Mouse (Mus musculus) limb, embryonic 15.5 days (tissue): ENCODE data around the gene A1bg. TPM values are rescaled to one million over a fixed set of nuclear protein-coding genes. Genes with fewer than 3 reads are reported as not detected.

Experiments
- ATAC-seq: fragments of 200-750 bp; cut with Nextera tagmentation; 2 replicates; pipeline ENCODE4 v1.8.0; 2017; ENCODE audit warnings: low read depth, moderate TSS enrichment; ENCODE audit not compliant: insufficient number of reproducible peaks, low FRiP score, low TSS enrichment
- H3K27ac ChIP-seq: fragments of 300-500 bp; sonication (generic); 2 replicates; pipeline ENCODE4 v1.5.1; 2015; ENCODE audit warnings: moderate library complexity, mild to moderate bottlenecking, inconsistent platforms
- H3K27me3 ChIP-seq: fragments of 300-500 bp; sonication (generic); 2 replicates; pipeline ENCODE4 v1.6.1; 2015; ENCODE audit warnings: inconsistent platforms
- H3K36me3 ChIP-seq: fragments of 300-500 bp; sonication (generic); 2 replicates; pipeline ENCODE4 v1.6.1; 2015; ENCODE audit warnings: inconsistent platforms
- H3K4me1 ChIP-seq: fragments of 300-500 bp; sonication (generic); 2 replicates; pipeline ENCODE4 v1.6.1; 2015; ENCODE audit warnings: inconsistent platforms
- H3K4me2 ChIP-seq: fragments of 300-500 bp; sonication (generic); 2 replicates; pipeline ENCODE4 v1.6.1; 2015; ENCODE audit warnings: mild to moderate bottlenecking, inconsistent platforms
- H3K4me3 ChIP-seq: fragments of 300-500 bp; sonication (generic); 2 replicates; pipeline ENCODE4 v1.5.1; 2015; ENCODE audit warnings: mild to moderate bottlenecking, inconsistent platforms
- H3K9ac ChIP-seq: fragments of 300-500 bp; sonication (generic); 2 replicates; pipeline ENCODE4 v1.6.1; 2015; ENCODE audit warnings: inconsistent platforms
- H3K9me3 ChIP-seq: fragments of 300-500 bp; sonication (generic); 2 replicates; pipeline ENCODE4 v1.6.1; 2016; ENCODE audit warnings: inconsistent platforms
- WGBS: fragments of 180-500 bp; shearing (Covaris S2); methylation state at CpG from one replicate; pipeline ENCODE4 v1.1.7; 2015; 5-methylcytosine and 5-hydroxymethylcytosine counted together
- polyA plus RNA-seq: library from polyadenylated mRNA; unstranded; fragments of >200 nt; fragmentation: Nextera tagmentation; extraction: Ambion mirVana; gene quantifications from 2 replicates; pipeline ENCODE4 v1.2.1, GENCODE M21; 2015

A1bg gene
- not detected in 2 replicates for polyA plus RNA-seq

DNA sequence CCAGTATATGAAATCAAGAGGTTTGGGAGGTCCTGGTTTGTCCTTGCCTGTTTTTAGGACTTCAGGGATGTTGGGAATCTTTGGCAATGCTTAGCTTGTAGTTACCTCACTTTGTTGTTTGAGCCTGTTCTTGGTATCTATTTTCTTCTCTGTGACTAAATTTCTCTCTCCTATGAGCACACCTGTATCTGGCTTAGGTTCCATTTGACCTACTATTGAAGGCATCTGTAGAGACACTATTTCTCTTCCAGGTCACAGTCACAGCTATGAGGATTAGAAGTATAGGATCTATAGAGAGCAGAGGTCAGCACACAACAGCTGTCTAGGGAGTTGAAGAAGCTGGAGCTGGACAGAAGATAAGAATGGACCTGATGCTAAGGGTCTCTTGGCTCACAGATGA lies at the start of gene A1bg:
TSS of gene A1bg (minus strand) at position 101 of the 400 bp plus-strand sequence.
- Histone ChIP-seq H3K9me3 (no peaks in the 10 kb centered on the region), H3K4me1 (no peaks in the 10 kb centered on the region), H3K9ac (no peak within 1 kb of the TSS), H3K4me3 (no peak within 1 kb of the TSS), H3K4me2 (no peak within 1 kb of the TSS), H3K36me3 (no peaks in the 10 kb centered on the region), H3K27ac (no peak within 1 kb of the TSS), H3K27me3 (no peaks in the 10 kb centered on the region)
- no peak for ATAC-seq

DNA sequence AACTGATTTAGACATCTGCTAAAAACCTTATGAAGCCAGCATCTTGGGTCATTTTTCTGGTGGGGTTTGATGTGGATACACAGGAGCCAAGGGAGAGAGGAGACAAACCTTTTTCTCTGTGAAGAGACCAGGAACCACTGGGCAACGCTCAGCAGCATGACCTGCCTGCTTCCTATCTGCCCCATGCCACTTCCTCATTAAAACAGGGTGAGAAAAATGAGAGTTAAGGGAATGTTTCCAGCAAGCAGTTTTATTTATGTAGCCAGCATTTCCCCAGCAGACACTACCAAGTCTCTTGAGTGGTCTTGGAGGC lies 45.7 kb upstream of the A1bg start:
- ATAC-seq: no peak
- no peaks in the 10 kb centered on the region for H3K9me3 ChIP-seq
- 63% methylated on average over 1 of the region's 1 CpGs for WGBS
- H3K36me3 ChIP-seq: no peaks in the 10 kb centered on the region
- no peak overlapping the region for H3K27ac ChIP-seq
- peaks cover 3% of the 10 kb centered on the region; the same call in 1 of the 2 replicates for H3K4me1 ChIP-seq
- H3K27me3 ChIP-seq: no peaks in the 10 kb centered on the region
- no peak overlapping the region for H3K4me3 ChIP-seq
- no peak overlapping the region for H3K9ac ChIP-seq
- H3K4me2 ChIP-seq: no peak overlapping the region

DNA sequence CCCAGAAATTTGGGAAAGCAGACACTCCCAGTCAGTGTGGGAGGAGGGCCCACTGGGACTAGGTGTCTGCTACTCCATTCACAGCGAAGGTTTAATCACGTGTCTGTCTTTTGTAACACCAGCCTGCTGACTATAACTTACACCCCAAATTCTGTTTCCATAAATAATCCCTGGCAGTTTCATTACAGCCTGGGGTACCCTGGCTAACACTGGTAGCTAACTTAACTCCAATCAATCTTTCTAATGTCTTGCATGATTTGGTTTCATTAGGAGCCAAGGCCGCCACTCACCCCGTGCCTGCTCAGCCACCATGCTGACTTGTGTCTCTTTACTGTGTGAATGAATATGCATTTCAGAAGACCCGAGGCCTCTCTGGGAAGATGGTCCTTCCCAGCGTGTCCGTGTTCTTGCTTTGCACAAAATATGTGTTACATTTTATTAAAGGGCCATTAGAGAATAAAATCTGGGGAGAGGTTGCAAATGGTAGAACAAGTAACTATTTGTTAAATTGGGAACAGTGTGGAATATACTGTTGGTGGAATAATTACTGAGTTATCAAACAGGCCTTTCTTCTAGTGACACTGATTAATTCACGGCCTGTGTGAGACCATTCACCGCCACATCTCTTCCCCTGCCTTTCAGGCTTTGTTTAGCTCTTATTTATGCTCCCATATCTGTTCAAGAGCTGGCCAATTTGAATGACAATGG lies 45.2 kb upstream of the A1bg start:
- peaks cover 3% of the 10 kb centered on the region; the same call in 1 of the 2 replicates for H3K4me1 ChIP-seq
- no peak overlapping the region for H3K4me3 ChIP-seq
- no peak for ATAC-seq
- H3K4me2 ChIP-seq: no peak overlapping the region
- no peaks in the 10 kb centered on the region for H3K9me3 ChIP-seq
- no peaks in the 10 kb centered on the region for H3K36me3 ChIP-seq
- WGBS: 44% methylated on average over 9 of the region's 9 CpGs
- no peak overlapping the region for H3K9ac ChIP-seq
- H3K27ac ChIP-seq: no peak overlapping the region
- H3K27me3 ChIP-seq: no peaks in the 10 kb centered on the region

DNA sequence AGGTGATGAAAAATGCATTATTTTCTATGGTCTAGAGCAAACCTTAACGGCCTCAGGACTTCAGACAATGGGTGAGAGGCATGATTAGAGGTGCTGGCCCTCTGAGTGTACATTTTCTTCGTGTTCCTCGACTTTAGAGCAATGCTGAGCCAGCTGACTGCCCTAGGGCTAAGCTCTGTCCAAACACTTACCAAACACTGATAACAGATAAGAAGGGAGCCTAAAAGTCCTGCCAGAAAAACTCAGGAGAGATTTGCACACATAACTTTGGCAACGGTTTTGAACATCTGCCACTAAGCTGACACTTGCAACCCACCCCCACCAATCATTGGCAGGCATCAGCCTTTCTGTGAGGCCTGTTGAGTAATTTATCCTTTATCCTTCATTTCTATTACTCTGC lies 2.9 kb upstream of the A1bg start:
- 55% methylated on average over 4 of the region's 4 CpGs for WGBS
- Histone ChIP-seq H3K4me1 (no peaks in the 10 kb centered on the region), H3K36me3 (no peaks in the 10 kb centered on the region), H3K9ac (no peak overlapping the region), H3K27me3 (no peaks in the 10 kb centered on the region), H3K4me2 (no peak overlapping the region), H3K4me3 (no peak overlapping the region), H3K27ac (no peak overlapping the region), H3K9me3 (no peaks in the 10 kb centered on the region)
- ATAC-seq: no peak

DNA sequence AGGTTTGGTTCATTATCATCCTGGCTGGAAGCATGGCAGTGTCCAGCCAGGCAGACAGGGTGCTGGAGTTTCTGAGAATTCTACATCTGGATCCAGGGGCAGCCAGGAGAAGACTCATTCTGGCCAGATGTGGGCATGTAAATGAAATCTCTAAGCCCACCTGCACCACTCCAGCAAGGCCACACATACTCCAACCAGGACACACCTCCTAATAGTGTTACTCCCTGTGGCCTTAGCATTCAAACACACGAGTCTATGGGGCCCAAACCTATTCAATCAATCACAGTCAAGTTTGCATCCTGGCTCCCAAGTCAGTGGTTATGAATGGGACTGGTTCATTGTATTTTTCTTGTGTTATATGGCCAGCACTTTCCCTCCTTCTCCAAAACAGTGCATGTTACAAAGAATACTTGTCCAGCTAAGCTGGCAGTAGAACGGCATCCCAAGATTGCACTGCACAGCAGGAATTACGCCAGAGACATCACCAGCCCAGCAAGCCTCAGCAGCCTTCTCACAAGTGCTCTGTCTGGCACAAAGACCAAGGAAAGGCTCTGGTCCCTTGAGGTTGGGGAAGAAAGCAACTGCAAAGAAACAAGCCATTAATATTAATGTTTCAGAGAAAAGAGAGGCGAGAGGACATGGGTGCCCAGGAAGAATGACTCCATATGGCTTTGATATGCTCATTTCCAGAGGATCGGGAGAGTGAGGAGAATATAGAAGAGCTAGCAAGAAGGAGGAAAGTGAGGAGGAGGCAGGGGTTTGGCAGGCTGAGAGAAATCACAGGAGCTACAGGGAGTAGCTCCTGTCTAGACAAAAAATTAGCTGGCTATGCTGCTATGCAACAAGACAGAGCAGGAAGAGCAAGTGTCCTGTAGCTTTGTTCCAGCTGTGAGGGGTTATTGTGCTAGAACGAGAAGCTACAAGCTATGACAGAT lies 18.8 kb downstream of the A1bg start:
- WGBS: 52% methylated on average over 6 of the region's 6 CpGs

DNA sequence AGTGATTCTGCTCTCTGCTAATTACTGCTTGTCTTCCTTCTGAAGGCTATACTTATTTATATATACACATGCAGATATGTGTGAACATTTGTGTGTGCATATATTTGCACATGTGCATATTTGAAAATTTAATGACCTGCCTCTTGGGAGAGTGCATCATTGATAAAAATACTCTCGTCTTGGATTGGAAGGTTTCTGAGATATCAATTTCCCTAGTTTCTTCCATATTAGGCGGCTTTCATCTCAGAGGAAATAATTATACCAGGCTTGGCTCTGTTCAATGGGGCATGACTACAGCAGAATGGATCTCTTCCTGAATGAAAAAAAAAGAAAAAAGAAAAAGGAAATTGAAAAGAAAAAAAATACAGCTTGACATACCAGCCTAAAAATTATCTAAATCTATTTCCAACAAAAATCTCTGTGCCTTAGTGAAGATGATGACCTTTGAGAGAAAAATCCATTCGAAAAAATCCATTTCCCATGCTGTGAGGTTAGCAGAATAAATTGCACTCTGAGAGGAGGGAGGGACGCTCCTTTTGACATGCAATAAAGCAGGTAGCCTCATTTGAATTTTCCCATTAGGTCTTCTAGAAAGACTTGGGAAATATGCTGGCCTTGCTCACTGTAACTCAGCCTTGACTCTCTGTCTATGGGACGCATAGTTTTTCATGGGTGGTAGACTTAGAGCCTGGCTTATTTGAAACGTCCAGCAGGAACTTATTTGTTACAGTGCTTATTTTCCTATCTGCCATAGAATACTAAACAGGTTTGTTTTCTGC lies 24.4 kb downstream of the A1bg start:
- ATAC-seq: no peak
- 70% methylated on average over 6 of the region's 6 CpGs for WGBS
- H3K4me1 ChIP-seq: no peaks in the 10 kb centered on the region
- no peaks in the 10 kb centered on the region for H3K27me3 ChIP-seq
- no peak overlapping the region for H3K4me3 ChIP-seq
- no peaks in the 10 kb centered on the region for H3K36me3 ChIP-seq
- no peak overlapping the region for H3K9ac ChIP-seq
- H3K4me2 ChIP-seq: no peak overlapping the region
- H3K9me3 ChIP-seq: no peaks in the 10 kb centered on the region
- no peak overlapping the region for H3K27ac ChIP-seq

More for the DNA sequence above, 18.8 kb downstream of the A1bg start:
- Histone ChIP-seq H3K9me3 (no peaks in the 10 kb centered on the region), H3K27me3 (no peaks in the 10 kb centered on the region), H3K27ac (no peak overlapping the region), H3K9ac (no peak overlapping the region), H3K4me2 (no peak overlapping the region), H3K4me3 (no peak overlapping the region), H3K4me1 (no peaks in the 10 kb centered on the region), H3K36me3 (no peaks in the 10 kb centered on the region)
- no peak for ATAC-seq

DNA sequence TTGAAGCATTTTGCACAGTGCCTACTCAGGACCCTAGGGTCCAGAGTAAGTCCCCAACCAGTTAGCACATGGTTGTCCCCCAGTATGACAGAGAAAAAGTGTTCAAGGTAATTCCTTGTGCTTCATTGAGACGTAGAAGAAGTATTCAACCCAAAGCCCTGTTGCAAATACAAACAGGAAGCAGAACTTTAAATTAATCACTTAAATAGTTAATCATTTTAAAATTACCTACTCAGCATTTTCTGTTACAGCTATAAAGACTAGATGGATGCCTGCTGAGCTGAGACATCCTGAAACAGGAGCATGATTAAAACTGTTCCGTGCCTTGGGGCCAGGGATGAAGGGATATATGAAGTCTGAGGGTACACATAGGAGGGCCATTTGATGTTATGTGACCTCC lies 26.8 kb downstream of the A1bg start:
- no peaks in the 10 kb centered on the region for H3K27me3 ChIP-seq
- WGBS: 75% methylated on average over 2 of the region's 2 CpGs
- no peaks in the 10 kb centered on the region for H3K4me1 ChIP-seq
- no peak overlapping the region for H3K4me2 ChIP-seq
- no peak overlapping the region for H3K27ac ChIP-seq
- no peak for ATAC-seq
- no peaks in the 10 kb centered on the region for H3K9me3 ChIP-seq
- H3K36me3 ChIP-seq: no peaks in the 10 kb centered on the region
- no peak overlapping the region for H3K4me3 ChIP-seq
- no peak overlapping the region for H3K9ac ChIP-seq

DNA sequence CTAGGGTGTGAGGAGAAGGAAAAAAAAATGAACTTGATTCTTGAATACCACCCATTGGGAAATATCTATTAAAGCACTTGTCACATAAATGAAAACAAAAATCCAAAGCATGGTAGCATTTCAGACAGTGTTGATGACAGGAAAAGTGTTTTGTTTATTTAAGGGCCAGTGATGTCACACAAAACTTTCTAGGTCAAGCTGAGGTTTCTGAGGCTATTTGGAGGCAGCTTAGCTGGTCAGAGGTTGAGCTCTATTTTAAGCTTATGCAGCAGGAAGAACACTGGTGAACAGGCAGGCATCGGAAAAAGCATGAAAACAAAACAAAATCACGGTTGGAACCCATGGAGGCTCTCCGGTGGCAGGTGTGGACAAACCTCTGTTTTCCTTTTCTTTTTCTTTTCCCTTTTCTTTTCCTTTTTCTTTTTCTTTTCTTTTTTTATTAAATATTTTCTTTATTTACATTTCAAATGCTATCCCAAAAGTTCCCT lies 29.8 kb downstream of the A1bg start:
- no peak for ATAC-seq
- Histone ChIP-seq H3K27ac (no peak overlapping the region), H3K4me1 (no peaks in the 10 kb centered on the region), H3K9ac (no peak overlapping the region), H3K4me2 (no peak overlapping the region), H3K36me3 (no peaks in the 10 kb centered on the region), H3K27me3 (no peaks in the 10 kb centered on the region), H3K9me3 (no peaks in the 10 kb centered on the region), H3K4me3 (no peak overlapping the region)
- 79% methylated on average over 3 of the region's 3 CpGs for WGBS

DNA sequence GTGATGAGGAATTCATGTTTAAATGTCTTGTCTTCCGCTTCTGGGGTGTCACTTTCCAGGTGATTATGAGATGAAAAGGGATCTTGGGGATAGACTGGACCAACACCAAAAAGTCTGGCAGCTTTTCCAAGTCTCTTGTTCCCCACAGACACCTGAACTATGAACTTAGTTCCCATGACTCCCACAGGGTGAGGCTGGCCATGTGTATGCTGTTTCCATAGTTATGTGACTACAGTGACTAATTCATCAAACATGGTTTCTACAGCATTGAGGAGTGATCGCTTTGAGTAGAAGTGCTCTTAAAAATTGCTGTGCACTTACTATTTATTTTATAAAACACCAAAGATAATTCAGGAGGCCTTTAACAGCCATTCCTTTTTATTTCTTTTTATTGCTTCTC lies 34.1 kb downstream of the A1bg start:
- Histone ChIP-seq H3K4me3 (no peak overlapping the region), H3K27ac (no peak overlapping the region), H3K9ac (no peak overlapping the region), H3K9me3 (no peaks in the 10 kb centered on the region), H3K4me1 (no peaks in the 10 kb centered on the region), H3K4me2 (no peak overlapping the region), H3K36me3 (no peaks in the 10 kb centered on the region), H3K27me3 (no peaks in the 10 kb centered on the region)
- WGBS: 90% methylated on average over 2 of the region's 2 CpGs
- ATAC-seq: no peak

DNA sequence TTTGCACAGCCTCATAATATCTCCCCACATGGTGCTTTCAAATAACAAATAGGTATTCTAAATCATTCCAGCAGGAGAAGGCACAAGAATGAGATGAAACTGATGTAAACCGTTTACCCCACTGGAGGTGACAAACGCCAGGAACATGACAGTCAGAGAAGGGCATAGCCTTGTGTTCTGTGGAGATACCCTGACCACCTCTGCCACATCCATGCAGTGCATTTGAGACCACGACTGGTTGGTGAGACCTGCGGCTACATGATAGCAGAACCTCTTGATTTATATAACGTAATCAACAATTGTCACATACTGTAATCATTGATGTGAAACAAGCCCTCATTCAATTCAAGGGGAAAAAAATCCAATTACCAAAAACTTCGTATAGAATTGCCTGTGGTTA lies 47.1 kb downstream of the A1bg start:
- Histone ChIP-seq H3K36me3 (no peaks in the 10 kb centered on the region), H3K4me1 (no peaks in the 10 kb centered on the region), H3K9me3 (no peaks in the 10 kb centered on the region), H3K27ac (no peak overlapping the region), H3K4me3 (no peak overlapping the region), H3K9ac (no peak overlapping the region), H3K27me3 (no peaks in the 10 kb centered on the region), H3K4me2 (no peak overlapping the region)
- ATAC-seq: no peak
- WGBS: 80% methylated on average over 6 of the region's 6 CpGs

DNA sequence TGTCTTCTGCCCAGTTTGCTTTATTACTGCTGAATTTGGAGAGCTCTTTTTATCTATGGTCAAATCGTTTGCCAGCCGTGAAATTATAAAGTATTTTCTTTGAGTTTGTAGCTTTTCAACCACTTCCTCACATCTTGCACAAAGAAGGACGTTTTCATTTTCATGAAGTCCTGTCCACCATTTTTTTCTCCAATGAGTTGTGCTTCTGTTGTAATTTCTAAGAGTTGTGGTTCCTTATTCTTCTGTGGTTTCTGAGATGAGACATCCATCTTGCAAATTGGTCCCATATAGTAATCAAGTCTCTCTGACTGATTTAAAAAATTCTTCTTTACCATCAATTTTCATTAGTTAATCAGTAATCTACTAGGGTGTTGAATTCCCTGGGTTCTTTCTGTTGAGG lies 60.4 kb downstream of the A1bg start:
- WGBS: 89% methylated on average over 3 of the region's 3 CpGs

DNA sequence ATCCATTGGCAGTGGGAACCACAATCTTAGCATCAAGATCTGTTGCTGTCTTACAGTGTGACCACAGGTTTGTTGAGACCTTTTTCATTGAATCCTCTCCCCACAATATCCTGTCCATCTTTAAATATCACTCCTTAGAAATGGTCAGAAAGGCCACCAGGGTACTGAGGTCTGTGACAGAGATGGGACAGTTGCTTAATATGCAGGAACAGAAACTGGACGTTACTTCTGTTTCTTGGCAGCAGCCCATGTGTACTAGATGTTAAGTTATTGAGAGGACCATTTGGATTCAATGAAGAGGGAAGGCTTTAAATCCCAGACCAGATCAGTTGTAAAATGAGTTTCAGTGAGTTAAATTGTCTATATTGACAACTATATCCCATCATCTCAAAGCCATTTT lies 67.7 kb downstream of the A1bg start:
- H3K27me3 ChIP-seq: no peaks in the 10 kb centered on the region
- peaks cover 9% of the 10 kb centered on the region for H3K4me1 ChIP-seq
- H3K9ac ChIP-seq: no peak overlapping the region
- H3K9me3 ChIP-seq: no peaks in the 10 kb centered on the region
- H3K27ac ChIP-seq: no peak overlapping the region
- H3K4me3 ChIP-seq: no peak overlapping the region
- H3K4me2 ChIP-seq: no peak overlapping the region
- no peak for ATAC-seq
- 54% methylated on average over 1 of the region's 1 CpGs for WGBS
- no peaks in the 10 kb centered on the region for H3K36me3 ChIP-seq

More for the DNA sequence above, 60.4 kb downstream of the A1bg start:
- no peak for ATAC-seq
- no peaks in the 10 kb centered on the region for H3K9me3 ChIP-seq
- H3K27me3 ChIP-seq: no peaks in the 10 kb centered on the region
- no peaks in the 10 kb centered on the region for H3K4me1 ChIP-seq
- H3K4me2 ChIP-seq: no peak overlapping the region
- H3K9ac ChIP-seq: no peak overlapping the region
- no peaks in the 10 kb centered on the region for H3K36me3 ChIP-seq
- H3K4me3 ChIP-seq: no peak overlapping the region
- no peak overlapping the region for H3K27ac ChIP-seq
